ENCODE assay signal across 9 mouse cellular contexts in the genomic region with DNA sequence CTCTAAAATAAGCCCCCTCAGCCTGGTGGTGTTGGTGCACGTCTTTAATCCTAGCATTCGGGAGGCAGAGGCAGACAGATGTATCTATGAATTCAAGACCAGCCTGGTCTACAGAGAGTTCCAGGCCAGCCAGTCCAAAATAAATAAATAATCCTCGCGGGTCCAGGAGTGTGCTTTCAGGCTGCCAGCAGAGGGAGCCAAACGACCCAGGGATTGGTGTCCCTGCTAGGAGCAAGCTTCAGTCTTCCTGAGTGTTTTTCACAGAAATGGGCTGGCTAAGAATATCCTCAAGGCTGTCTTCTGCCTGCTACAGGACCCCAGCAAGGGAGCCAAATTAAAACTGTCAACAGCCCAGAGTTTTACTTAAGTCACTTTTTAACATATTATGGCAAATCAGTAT. TPM values are rescaled to one million over a fixed set of nuclear protein-coding genes. Genes with fewer than 3 reads are reported as not detected.
A peak's percentile ranks its signal among the peaks of the same experiment; 100 is the strongest.
DNase-seq lines count a peak whose midpoint lies in the region; ATAC-seq lines count a peak whose summit lies in the region.
"Had no signal": no experiment of that assay in that cellular context is flagged by ENCODE, and none has a peak within 500 bp of the region (broad histone marks: within the 10 kb centered on the region; RNA-seq: fewer than 3 reads in every experiment).

No protein-coding gene starts in this region.

- H3K4me3 ChIP-seq in intestine, embryonic 14.5 days (ENCODE audit: low read depth, low read length): no peak overlapping the region
- no peak overlapping the region for H3K4me3 ChIP-seq in limb, embryonic 13.5 days
- no peak overlapping the region for H3K4me3 ChIP-seq in stomach, embryonic 14.5 days (ENCODE audit: low read depth, low read length)
- H3K4me3 ChIP-seq: erythroblast, embryonic 14.5 days had no signal

- H3K4me2 ChIP-seq in intestine, embryonic 14.5 days (ENCODE audit: low read length): no peak overlapping the region
- no peak overlapping the region for H3K4me2 ChIP-seq in limb, embryonic 13.5 days (replicated peaks)
- H3K4me2 ChIP-seq in stomach, embryonic 14.5 days (replicated peaks; ENCODE audit: low read depth, low read length): no peak overlapping the region

- ATAC-seq in intestine, embryonic 14.5 days (replicated peaks; ENCODE audit: low FRiP score, low TSS enrichment, low read depth): peak; percentile 67; the same call in 1 of the 2 replicates
- peak; percentile 80 for ATAC-seq in limb, embryonic 13.5 days (ENCODE audit: low FRiP score, low read depth)
- peak; percentile 59; the same call in 1 of the 2 replicates for ATAC-seq in stomach, embryonic 14.5 days (ENCODE audit: insufficient number of reproducible peaks, insufficient read depth, low FRiP score, low read depth)

- WGBS in intestine, embryonic 14.5 days: 24% methylated on average over 5 of the region's 5 CpGs
- WGBS in limb, embryonic 13.5 days: 17% methylated on average over 5 of the region's 5 CpGs
- WGBS in stomach, embryonic 14.5 days: 14% methylated on average over 5 of the region's 5 CpGs

- H3K27me3 ChIP-seq in intestine, embryonic 14.5 days (replicated peaks; ENCODE audit: control insufficient read depth, insufficient read depth, low read length): no peaks in the 10 kb centered on the region
- no peaks in the 10 kb centered on the region for H3K27me3 ChIP-seq in limb, embryonic 13.5 days
- no peaks in the 10 kb centered on the region for H3K27me3 ChIP-seq in stomach, embryonic 14.5 days (ENCODE audit: control insufficient read depth, insufficient read depth, low read length)

- no peak overlapping the region for H3K9ac ChIP-seq in intestine, embryonic 14.5 days (ENCODE audit: low read length)
- H3K9ac ChIP-seq in limb, embryonic 13.5 days: no peak overlapping the region
- no peak overlapping the region for H3K9ac ChIP-seq in stomach, embryonic 14.5 days (replicated peaks; ENCODE audit: low read depth, low read length)

- no peak overlapping the region for H3K27ac ChIP-seq in intestine, embryonic 14.5 days (ENCODE audit: low read depth)
- no peak overlapping the region for H3K27ac ChIP-seq in limb, embryonic 13.5 days
- H3K27ac ChIP-seq in stomach, embryonic 14.5 days (ENCODE audit: low read length): no peak overlapping the region

- DNase-seq in urinary bladder, adult 18-20 months (ENCODE audit: low spot score in 2 of 2): peak; percentile 44 to 72
- no peak for DNase-seq in urinary bladder, postnatal 10 days (ENCODE audit: low spot score)
- DNase-seq in cerebellum, adult 9-10 months: peak; percentile 84
- peak; percentile 90 for DNase-seq in gastrocnemius, postnatal 10 days
- DNase-seq in intestine, embryonic 14.5 days (ENCODE audit: low spot score): peak; percentile 94
- DNase-seq in naive thymus-derived CD4-positive, alpha-beta T cell, adult 2 months (ENCODE audit: low read depth): peak; percentile 90

- no peaks in the 10 kb centered on the region for H3K4me1 ChIP-seq in intestine, embryonic 14.5 days (replicated peaks; ENCODE audit: control insufficient read depth, insufficient read depth, low read length)
- no peaks in the 10 kb centered on the region for H3K4me1 ChIP-seq in limb, embryonic 13.5 days
- H3K4me1 ChIP-seq in stomach, embryonic 14.5 days (ENCODE audit: control insufficient read depth, insufficient read depth, low read length): no peaks in the 10 kb centered on the region

- no peaks in the 10 kb centered on the region for H3K9me3 ChIP-seq in intestine, embryonic 14.5 days (ENCODE audit: control insufficient read depth, low read length)
- H3K9me3 ChIP-seq in limb, embryonic 13.5 days: no peaks in the 10 kb centered on the region
- H3K9me3 ChIP-seq in stomach, embryonic 14.5 days (ENCODE audit: control insufficient read depth, low read depth, low read length): no peaks in the 10 kb centered on the region

- peaks cover 45% of the 10 kb centered on the region for H3K36me3 ChIP-seq in intestine, embryonic 14.5 days (ENCODE audit: control insufficient read depth, insufficient read depth, low read length)
- peaks cover 64% of the 10 kb centered on the region for H3K36me3 ChIP-seq in limb, embryonic 13.5 days
- H3K36me3 ChIP-seq in stomach, embryonic 14.5 days (ENCODE audit: control insufficient read depth, insufficient read depth, low read length): peaks cover 28% of the 10 kb centered on the region

RNA-seq across cellular contexts. Expression of gene Uba7, which starts 11.6 kb away (rescaled TPM):
- total RNA-seq in gastrocnemius, postnatal 10 days (2021): 1 to 10 TPM; 4.4 to 6.5 TPM
- 48.0 and 51.1 TPM in 2 replicates for polyA plus RNA-seq in intestine, embryonic 14.5 days (2014; fragmentation: Nextera tagmentation; extraction: Ambion mirVana)
- polyA plus RNA-seq in limb, embryonic 13.5 days (2015; fragmentation: Nextera tagmentation; extraction: Ambion mirVana): 34.6 and 35.4 TPM in 2 replicates
- 48.7 and 54.0 TPM in 2 replicates for polyA plus RNA-seq in stomach, embryonic 14.5 days (2014; fragmentation: Nextera tagmentation; extraction: Ambion mirVana)

RNA-seq across cellular contexts. Expression of gene Traip, which starts 13.8 kb away (rescaled TPM):
- total RNA-seq in gastrocnemius, postnatal 10 days (2021): 1 to 10 TPM; 1.6 to 2.2 TPM
- 23.9 and 24.1 TPM in 2 replicates for polyA plus RNA-seq in intestine, embryonic 14.5 days (2014; fragmentation: Nextera tagmentation; extraction: Ambion mirVana)
- polyA plus RNA-seq in limb, embryonic 13.5 days (2015; fragmentation: Nextera tagmentation; extraction: Ambion mirVana): 26.1 TPM in 2 replicates
- polyA plus RNA-seq in stomach, embryonic 14.5 days (2014; fragmentation: Nextera tagmentation; extraction: Ambion mirVana): 18.9 and 21.2 TPM in 2 replicates

RNA-seq across cellular contexts. Expression of gene Gm20661, which starts 19.2 kb away (rescaled TPM):
- total RNA-seq in gastrocnemius, postnatal 10 days (2021): under 1 TPM; 0.47 to 0.59 TPM
- polyA plus RNA-seq in intestine, embryonic 14.5 days (2014; fragmentation: Nextera tagmentation; extraction: Ambion mirVana): 8.7 and 11.4 TPM in 2 replicates
- polyA plus RNA-seq in limb, embryonic 13.5 days (2015; fragmentation: Nextera tagmentation; extraction: Ambion mirVana): 11.3 and 13.2 TPM in 2 replicates
- polyA plus RNA-seq in stomach, embryonic 14.5 days (2014; fragmentation: Nextera tagmentation; extraction: Ambion mirVana): 11.6 and 12.8 TPM in 2 replicates

RNA-seq across cellular contexts. Expression of gene Inka1, which starts 22.0 kb away (rescaled TPM):
- total RNA-seq in gastrocnemius, postnatal 10 days (2021): 10 to 100 TPM in 1 of 2 experiments, 1 to 10 TPM in 1; 8.8 to 14.0 TPM
- polyA plus RNA-seq in intestine, embryonic 14.5 days (2014; fragmentation: Nextera tagmentation; extraction: Ambion mirVana): 58.7 and 62.4 TPM in 2 replicates
- 121 and 131 TPM in 2 replicates for polyA plus RNA-seq in limb, embryonic 13.5 days (2015; fragmentation: Nextera tagmentation; extraction: Ambion mirVana)
- polyA plus RNA-seq in stomach, embryonic 14.5 days (2014; fragmentation: Nextera tagmentation; extraction: Ambion mirVana): 52.9 and 64.9 TPM in 2 replicates

RNA-seq across cellular contexts. Expression of gene Camkv, which starts 28.2 kb away (rescaled TPM):
- total RNA-seq in gastrocnemius, postnatal 10 days (2021): under 1 TPM; 0.80 to 0.86 TPM
- 1.7 and 1.9 TPM in 2 replicates for polyA plus RNA-seq in intestine, embryonic 14.5 days (2014; fragmentation: Nextera tagmentation; extraction: Ambion mirVana)
- 9.8 and 10.0 TPM in 2 replicates for polyA plus RNA-seq in limb, embryonic 13.5 days (2015; fragmentation: Nextera tagmentation; extraction: Ambion mirVana)
- polyA plus RNA-seq in stomach, embryonic 14.5 days (2014; fragmentation: Nextera tagmentation; extraction: Ambion mirVana): 1.6 and 1.9 TPM in 2 replicates
